Mouse (Mus musculus) retina, postnatal 7 days (tissue): Measurements from ENCODE around the gene Vgll4.
"Not testable (repeated sequence)": the region's sequence is repeated elsewhere in the genome, so short reads cannot be mapped to it uniquely, and the experiment has no call there.

ENCODE experiments used
- DNase-seq: peaks from one replicate; pipeline ENCODE4 v3.0.0-alpha.2; 2012; ENCODE audit warnings: low read depth, low spot score

Gene Vgll4

GRCm38 (mm10) chr6:114939666-114940065, 30.1 kb downstream of the Vgll4 start:
- DNase-seq: no peak

- no peak for DNase-seq
These were observed 32.9 kb downstream of the Vgll4 start for GRCm38 (mm10) chr6:114936941-114937313.

DNA sequence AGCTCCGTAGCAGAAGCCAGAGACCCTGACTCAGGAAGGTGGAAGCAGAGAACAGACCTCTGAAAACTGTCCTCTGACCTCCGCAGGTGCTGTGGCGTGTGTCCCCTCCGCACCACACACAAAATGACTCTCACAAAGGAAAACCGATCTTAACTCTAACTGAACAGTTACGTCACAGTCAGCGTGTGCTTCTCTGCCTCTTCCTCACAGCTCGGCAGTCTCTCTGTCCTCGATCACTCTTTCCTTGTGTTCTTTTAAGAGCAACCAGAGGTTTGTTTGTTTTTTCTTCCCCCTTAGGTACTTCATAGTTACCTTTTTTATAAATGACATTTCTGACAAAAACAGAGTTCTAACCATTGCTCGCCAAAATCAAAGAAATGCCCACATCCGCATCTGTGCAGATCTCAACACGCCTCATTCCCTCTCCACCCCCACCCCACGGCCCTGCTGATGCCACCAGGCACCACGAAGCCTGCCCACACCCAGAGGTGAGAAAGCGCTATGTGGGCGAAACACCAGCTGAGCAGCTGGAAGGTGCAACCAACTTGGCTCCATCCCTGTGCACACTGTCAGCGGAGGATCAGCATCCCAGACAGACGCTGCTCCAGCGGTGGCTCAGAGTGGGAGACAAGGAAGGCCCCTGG, 33.4 kb downstream of the Vgll4 start:
- no peak for DNase-seq

DNA sequence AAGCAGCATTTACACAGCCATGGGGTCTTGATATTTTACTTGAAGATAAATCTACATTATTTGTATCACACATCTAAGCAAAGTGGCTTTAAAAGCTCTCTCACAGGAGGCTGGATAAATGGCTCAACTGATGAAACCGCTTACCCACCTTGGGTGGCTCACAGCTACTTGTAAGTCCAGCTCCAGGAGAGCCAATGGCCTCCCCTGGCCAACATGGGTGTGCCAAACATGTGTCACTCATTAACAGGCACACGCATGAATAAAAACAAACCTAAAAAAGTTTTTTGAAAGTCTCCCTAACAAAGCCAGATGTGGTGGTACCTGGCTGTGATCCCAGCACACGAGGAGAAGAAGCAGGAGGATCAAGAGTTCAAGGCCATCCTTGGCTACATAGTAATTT, 34.4 kb downstream of the Vgll4 start:
- DNase-seq: no peak

GRCm38 (mm10) chr6:114934045-114934444, 35.7 kb downstream of the Vgll4 start:
- no peak for DNase-seq

GRCm38 (mm10) chr6:114932991-114933392, 36.8 kb downstream of the Vgll4 start:
- DNase-seq: no peak

DNA sequence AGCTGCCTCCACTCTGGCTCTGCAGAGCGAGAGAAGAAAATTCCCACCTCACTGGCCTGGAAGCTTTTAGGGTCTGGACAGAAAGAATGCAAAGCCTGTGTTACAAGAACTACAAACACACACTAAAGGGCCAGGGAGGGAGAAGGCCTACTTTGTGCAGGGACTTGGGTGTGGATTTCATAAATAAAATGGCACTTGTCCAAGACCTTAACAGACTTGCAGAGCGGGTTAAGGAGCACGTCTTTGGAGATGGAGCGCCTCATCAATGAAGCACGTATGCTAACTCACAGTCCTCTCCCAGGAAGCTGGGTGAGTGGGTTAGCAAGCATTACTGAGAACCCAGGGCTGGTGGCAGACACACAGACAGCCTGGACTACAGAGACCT, 37.7 kb downstream of the Vgll4 start:
- no peak for DNase-seq

- DNase-seq: no peak
These were observed 38.3 kb downstream of the Vgll4 start for GRCm38 (mm10) chr6:114931212-114932115.

DNA sequence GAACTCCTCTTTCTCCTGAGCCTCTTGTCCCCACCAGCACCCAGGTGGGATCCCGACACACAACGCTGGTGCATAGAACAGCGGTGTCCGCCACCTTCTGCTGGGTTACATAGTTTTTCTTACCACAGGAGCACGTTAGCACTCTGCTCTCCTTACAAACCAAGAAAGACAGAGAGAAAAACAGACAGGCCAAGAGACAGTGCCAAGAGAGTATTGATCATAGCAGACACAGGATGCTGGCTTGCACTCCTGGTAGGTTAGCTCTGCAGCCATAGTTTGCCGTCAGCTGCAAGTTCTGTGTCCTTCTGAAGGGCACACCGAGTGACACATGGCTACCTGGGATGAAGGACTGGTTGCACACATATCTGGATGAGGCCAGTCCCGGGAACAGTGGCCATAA, 39.1 kb downstream of the Vgll4 start:
- DNase-seq: no peak

GRCm38 (mm10) chr6:114930038-114930591, 39.7 kb downstream of the Vgll4 start:
- DNase-seq: no peak

DNA sequence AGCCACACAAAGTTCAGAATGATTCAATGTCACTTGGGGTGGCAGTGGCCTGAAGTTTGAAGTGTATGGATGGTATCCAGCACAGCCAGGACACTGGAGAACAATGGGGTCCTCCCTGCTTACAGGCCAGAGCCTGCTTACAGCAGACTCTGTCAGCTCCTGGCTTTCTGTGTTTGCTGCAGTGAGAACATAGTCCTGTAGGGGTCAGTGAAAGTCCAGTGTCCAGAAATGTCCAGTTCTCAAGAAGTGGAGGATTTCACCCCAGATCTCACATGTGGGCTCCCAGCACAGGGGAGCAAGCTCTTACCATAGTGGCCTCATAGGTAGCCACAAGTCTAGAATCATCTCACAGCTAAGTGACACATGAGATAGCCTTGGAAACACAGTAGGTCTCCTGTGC, 40.4 kb downstream of the Vgll4 start:
- DNase-seq: no peak

DNA sequence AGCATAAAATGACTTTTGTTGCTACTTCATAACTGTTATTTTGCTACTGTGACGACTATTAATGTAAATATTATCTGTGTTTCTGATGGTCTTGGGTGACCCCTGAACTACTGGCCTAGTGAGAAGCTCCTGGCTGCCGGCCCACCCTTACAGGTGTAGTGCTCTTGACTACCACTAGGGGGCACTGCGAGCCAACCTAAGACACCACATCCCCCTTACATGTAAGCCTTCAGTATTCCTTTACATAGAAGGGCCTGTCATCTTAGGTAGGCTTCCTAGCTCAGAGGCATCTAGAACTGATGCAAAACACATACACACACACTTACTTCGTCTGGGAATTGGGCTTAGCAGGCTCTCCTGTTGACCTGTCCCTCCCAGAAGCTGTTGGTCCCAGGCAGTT, 41.3 kb downstream of the Vgll4 start:
- peak; percentile 61 for DNase-seq

- DNase-seq: no peak
These were observed 42.4 kb downstream of the Vgll4 start for GRCm38 (mm10) chr6:114927400-114927799.

DNA sequence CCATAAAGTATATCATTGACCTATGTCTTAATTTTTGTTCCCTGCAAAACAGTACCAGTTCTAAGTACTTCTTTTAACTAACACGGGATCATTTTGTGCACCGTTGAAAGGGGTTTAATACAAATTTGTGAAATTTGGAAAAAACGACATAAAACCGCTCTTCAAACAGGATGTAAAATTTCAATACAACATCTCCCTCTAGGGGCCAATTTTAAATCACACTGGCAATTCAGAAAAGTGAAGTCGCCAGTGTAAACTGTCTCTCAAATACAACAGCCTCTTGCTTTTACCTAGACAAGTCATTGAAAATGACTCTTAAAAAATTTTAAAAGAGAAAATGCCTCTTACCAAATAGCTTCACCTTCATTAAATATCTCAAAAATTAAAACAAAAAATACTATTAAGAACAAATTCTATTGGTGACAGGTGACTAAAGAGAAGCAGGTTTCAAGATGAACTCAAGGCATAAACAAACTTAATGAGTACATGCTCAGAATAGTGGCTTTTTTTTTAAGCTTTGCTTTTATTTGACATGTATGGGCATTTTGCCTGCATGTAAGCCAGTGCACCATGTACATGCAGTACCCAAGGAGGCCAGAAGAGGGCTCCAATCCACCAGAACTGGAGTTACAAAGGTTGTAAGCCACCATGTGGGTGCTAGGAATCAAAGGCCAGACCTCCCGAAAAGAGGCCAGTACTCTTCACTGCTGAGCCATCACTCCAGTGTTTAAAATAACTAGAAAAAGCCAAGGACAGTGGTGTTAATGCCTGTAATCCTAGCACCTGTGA, 43.2 kb downstream of the Vgll4 start:
- no peak for DNase-seq

- DNase-seq: no peak
These were observed 44.6 kb downstream of the Vgll4 start for GRCm38 (mm10) chr6:114925196-114925595.

DNA sequence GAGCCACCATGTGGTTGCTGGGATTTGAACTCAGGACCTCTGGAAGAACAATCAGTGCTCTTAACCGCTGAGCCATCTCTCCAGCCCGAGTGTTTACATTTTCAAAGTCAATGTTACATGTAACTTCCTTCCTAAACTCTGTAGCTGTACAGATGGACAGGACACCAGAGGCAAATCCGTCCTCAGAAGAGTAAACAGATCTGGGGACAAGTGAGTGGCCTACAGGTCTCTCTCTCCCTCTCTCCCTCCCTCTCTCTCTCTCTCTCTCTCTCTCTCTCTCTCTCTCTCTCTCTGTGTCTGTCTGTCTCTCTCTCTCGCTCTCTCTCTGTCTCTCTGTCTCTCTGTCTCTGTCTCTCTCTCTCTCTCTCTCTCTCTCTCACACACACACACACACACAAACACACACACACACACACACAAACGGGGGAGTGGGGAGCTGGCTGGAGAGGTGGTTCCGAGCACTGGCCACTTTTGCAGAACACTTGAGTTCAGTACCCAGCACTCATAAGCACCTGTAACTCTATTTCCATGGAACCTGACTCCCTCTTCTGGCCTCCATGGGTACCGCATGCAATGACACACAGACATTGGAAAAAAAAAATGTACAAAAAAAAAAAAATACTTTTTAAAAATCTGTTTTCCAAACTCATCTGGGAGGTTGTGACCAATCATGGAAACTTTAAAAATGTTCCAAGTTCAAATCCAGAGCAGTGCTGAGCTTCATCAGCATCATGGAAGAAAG, 47.3 kb downstream of the Vgll4 start:
- DNase-seq: not testable (repeated sequence)

DNA sequence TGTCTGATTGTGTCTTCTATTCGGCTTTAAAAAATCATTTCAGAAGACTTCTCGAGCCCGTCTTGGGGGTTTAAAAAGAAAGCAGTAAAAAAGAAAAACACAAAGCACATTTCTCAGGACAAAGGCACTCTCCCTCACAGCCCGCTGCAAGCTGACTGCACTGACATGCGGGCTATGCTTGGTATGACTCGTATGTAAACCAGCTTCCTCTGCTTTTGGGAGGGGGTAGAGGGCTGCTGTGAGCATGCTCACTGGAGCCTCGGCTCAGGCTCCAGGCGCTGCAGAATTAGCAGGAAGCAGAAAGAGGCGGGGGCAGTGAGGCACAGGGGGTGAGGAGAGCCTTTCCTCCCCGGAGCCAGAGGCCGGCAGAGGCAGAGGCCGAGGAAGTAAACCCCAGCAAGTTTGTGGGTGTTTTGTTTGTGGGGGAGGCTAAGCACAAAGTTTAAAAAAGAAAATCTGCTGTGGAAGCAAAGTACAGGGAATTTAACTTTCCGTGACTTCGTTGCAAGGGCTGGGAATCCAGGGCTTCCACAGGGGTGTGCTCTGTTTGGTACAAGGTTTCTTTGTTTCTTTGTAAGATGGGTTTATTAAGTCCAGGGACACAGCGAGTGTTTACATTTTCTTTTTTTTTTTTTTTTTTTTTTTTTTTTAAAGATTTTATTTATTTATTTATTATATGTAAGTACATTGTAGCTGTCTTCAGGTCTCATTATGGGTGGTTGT, 48.0 kb downstream of the Vgll4 start:
- DNase-seq: peak; percentile 62

- DNase-seq: no peak
These were observed 49.0 kb downstream of the Vgll4 start for GRCm38 (mm10) chr6:114920523-114921445.

DNA sequence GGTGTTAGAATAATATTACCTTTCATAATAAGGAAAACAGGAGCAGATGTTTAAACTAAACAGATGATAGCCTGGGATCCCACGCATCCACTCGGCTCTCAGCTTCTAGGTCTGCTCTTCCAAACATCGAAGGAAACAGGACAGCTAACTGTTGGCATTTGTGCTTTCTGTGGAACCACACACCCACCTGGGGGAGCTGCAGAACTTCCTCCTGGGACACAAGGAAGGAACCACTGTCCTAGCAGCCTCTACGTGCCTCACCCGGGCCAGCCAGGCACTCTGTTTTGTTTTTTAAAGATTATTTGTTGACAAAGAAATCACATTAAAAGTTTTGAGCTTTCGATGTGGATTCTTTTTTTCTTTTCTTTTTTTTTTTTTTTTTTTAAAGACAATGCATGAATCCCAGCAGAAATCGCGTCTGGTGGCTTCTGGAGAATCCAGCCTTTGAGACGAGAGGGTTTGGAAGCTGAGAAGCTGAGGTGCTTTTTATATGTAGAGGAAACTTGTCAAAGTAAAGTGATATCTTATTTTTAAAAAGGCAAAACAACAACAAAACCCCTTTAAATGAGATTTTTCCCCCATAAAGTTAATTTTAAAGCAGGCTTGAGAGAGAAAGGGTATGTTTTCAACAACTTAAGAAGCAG, 50.0 kb downstream of the Vgll4 start:
- no peak for DNase-seq
